Mouse (Mus musculus) kidney, adult 2 months (tissue): Measurements from ENCODE around the gene Sept9. TPM values are rescaled to one million over a fixed set of nuclear protein-coding genes. Genes with fewer than 3 reads are reported as not detected.
A peak's percentile ranks its signal among the peaks of the same experiment; 100 is the strongest.

Experiments used
- DNase-seq: peaks from one replicate; pipeline ENCODE4 v3.0.0; 2021
- H3K27ac ChIP-seq: fragments of 200-500 bp; 2 replicates; pipeline ENCODE4 v1.5.1; 2012; ENCODE audit warnings: low read depth, low read length, control low read depth, inconsistent platforms; ENCODE audit not compliant: insufficient read depth
- H3K27me3 ChIP-seq: fragments of 200-500 bp; replicated peaks from 2 replicates; pipeline ENCODE4 v1.6.1; 2012; ENCODE audit warnings: mild to moderate bottlenecking, moderate library complexity, low read length, inconsistent platforms; ENCODE audit not compliant: control insufficient read depth, insufficient read depth
- H3K36me3 ChIP-seq: fragments of 200-500 bp; 2 replicates; pipeline ENCODE4 v1.6.1; 2012; ENCODE audit warnings: mild to moderate bottlenecking, moderate library complexity, low read length, inconsistent platforms; ENCODE audit not compliant: control insufficient read depth, insufficient read depth
- H3K4me1 ChIP-seq: fragments of 200-500 bp; 2 replicates; pipeline ENCODE4 v1.6.1; 2011; ENCODE audit warnings: low read length; ENCODE audit not compliant: control insufficient read depth, insufficient read depth
- H3K4me3 ChIP-seq: fragments of 200-500 bp; 2 replicates; pipeline ENCODE4 v1.5.1; 2011; ENCODE audit warnings: mild to moderate bottlenecking, low read depth, low read length, control low read depth; ENCODE audit not compliant: insufficient read depth
- CTCF ChIP-seq: fragments of 200-500 bp; conservative IDR thresholded peaks from 2 replicates; pipeline ENCODE4 v1.5.1; 2011; ENCODE audit warnings: low read depth, mild to moderate bottlenecking, control low read depth, low read length, moderate library complexity, mixed read lengths; ENCODE audit not compliant: insufficient read depth, insufficient read length
- POLR2A ChIP-seq: fragments of 200-500 bp; IDR thresholded peaks from one replicate; pipeline ENCODE4 v1.6.1; 2011; ENCODE audit warnings: low read depth, low read length, control low read depth
- WGBS: fragments of 180-500 bp; shearing (Covaris S2); methylation state at CpG from one replicate; pipeline ENCODE4 v1.1.7; 2018; 5-methylcytosine and 5-hydroxymethylcytosine counted together
- polyA plus RNA-seq: library from polyadenylated mRNA; depleted of rRNA; stranded (reverse); fragments of >200 nt; gene quantifications from 2 replicates; pipeline ENCODE4 v1.2.3, GENCODE M21; 2012

Gene Sept9
- polyA plus RNA-seq, 1 experiment = 25.9 TPM

- Histone ChIP-seq H3K4me1 (peaks cover 4% of the 10 kb centered on the region; the same call in 1 of the 2 replicates), H3K27me3 (no peaks in the 10 kb centered on the region), H3K4me3 (no peak overlapping the region), H3K36me3 (no peaks in the 10 kb centered on the region), H3K27ac (no peak overlapping the region)
- peak; percentile 93 for DNase-seq
- WGBS = under 1% methylated on average over 16 of the region's 16 CpGs
- no peak for TF ChIP-seq POLR2A
- peak; percentile 84 for TF ChIP-seq CTCF
Measured at GRCm38 (mm10) chr11:117384897-117385296, 185.4 kb downstream of the Sept9 start.

- DNase-seq = no peak
- no peaks in the 10 kb centered on the region for H3K36me3 ChIP-seq
- WGBS = 42% methylated on average over 15 of the region's 15 CpGs
- H3K4me1 ChIP-seq = peaks cover 4% of the 10 kb centered on the region; the same call in 1 of the 2 replicates
- no peak overlapping the region for H3K4me3 ChIP-seq
- TF ChIP-seq CTCF (no peak), POLR2A (no peak)
- H3K27ac ChIP-seq = no peak overlapping the region
- no peaks in the 10 kb centered on the region for H3K27me3 ChIP-seq
Measured at GRCm38 (mm10) chr11:117385331-117386103, 186.1 kb downstream of the Sept9 start.

- WGBS = 81% methylated on average over 10 of the region's 10 CpGs
- no peaks in the 10 kb centered on the region for H3K36me3 ChIP-seq
- H3K4me3 ChIP-seq = no peak overlapping the region
- H3K4me1 ChIP-seq = peaks cover 4% of the 10 kb centered on the region; the same call in 1 of the 2 replicates
- H3K27ac ChIP-seq = no peak overlapping the region
- no peak for DNase-seq
- no peak for TF ChIP-seq CTCF
- TF ChIP-seq POLR2A = no peak
- no peaks in the 10 kb centered on the region for H3K27me3 ChIP-seq
Measured at GRCm38 (mm10) chr11:117387241-117387640, 187.8 kb downstream of the Sept9 start.

- TF ChIP-seq POLR2A = no peak
- TF ChIP-seq CTCF = peak; percentile 75
- WGBS = 15% methylated on average over 12 of the region's 12 CpGs
- DNase-seq = peak; percentile 67
- Histone ChIP-seq H3K4me1 (no peaks in the 10 kb centered on the region), H3K27ac (no peak overlapping the region), H3K36me3 (no peaks in the 10 kb centered on the region), H3K4me3 (no peak overlapping the region), H3K27me3 (no peaks in the 10 kb centered on the region)
Measured at GRCm38 (mm10) chr11:117390001-117390402, 190.5 kb downstream of the Sept9 start.

GRCm38 (mm10) chr11:117390774-117391534 lies 191.5 kb downstream of the Sept9 start:
- H3K36me3 ChIP-seq = no peaks in the 10 kb centered on the region
- no peak overlapping the region for H3K27ac ChIP-seq

GRCm38 (mm10) chr11:117392251-117392650 lies 192.8 kb downstream of the Sept9 start:
- no peaks in the 10 kb centered on the region for H3K4me1 ChIP-seq
- WGBS = 95% methylated on average over 2 of the region's 2 CpGs
- no peak overlapping the region for H3K27ac ChIP-seq
- no peak overlapping the region for H3K4me3 ChIP-seq
- H3K27me3 ChIP-seq = no peaks in the 10 kb centered on the region
- DNase-seq = no peak
- H3K36me3 ChIP-seq = no peaks in the 10 kb centered on the region
- TF ChIP-seq CTCF (peak; percentile 38), POLR2A (no peak)

More at GRCm38 (mm10) chr11:117390774-117391534, 191.5 kb downstream of the Sept9 start:
- DNase-seq = no peak
- WGBS = 25% methylated on average over 7 of the region's 7 CpGs
- Histone ChIP-seq H3K4me1 (no peaks in the 10 kb centered on the region), H3K4me3 (no peak overlapping the region), H3K27me3 (no peaks in the 10 kb centered on the region)
- no peak for TF ChIP-seq POLR2A
- TF ChIP-seq CTCF = no peak

GRCm38 (mm10) chr11:117393715-117394114 lies 194.3 kb downstream of the Sept9 start:
- 69% methylated on average over 4 of the region's 4 CpGs for WGBS
- no peak for DNase-seq
- TF ChIP-seq POLR2A (no peak), CTCF (no peak)
- no peaks in the 10 kb centered on the region for H3K4me1 ChIP-seq
- H3K4me3 ChIP-seq = no peak overlapping the region
- H3K27me3 ChIP-seq = no peaks in the 10 kb centered on the region
- no peaks in the 10 kb centered on the region for H3K36me3 ChIP-seq
- no peak overlapping the region for H3K27ac ChIP-seq
